ENCODE assay signal across 14 mouse cellular contexts in the genomic region with DNA sequence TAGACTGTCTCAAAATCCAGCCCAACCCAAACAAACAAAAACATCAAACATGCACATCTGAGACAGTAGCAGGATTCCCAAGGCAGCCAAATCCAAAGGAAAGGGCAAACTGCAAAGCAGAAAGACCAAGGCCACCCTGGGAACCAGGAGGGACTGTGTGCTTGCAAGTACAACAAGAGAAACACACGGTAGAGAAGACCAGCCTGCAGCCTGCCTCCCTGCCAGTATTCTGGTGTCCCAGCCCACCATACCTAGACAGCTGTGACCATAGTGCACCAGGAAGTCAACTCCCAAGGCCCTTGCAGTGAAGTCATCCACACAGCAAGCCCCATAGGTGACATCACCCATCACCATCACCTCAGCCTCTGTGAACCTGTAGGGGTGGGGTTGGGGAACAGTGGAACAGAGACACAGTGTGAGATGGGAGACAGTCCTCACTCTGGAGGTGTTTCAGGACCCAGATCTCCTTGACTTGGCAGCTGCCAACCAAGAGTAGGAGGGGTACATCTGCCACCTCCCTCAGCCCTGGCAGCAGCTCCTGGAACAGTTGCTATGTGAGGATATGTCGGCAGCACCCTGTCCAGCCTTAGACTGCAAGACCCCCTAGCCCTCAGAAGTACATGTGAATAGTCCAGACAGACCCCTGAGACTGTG. TPM values are rescaled to one million over a fixed set of nuclear protein-coding genes. Genes with fewer than 3 reads are reported as not detected.
DNase-seq lines count a peak whose midpoint lies in the region; ATAC-seq lines count a peak whose summit lies in the region.
"Had no signal": no experiment of that assay in that cellular context is flagged by ENCODE, and none has a peak within 500 bp of the region (broad histone marks: within the 10 kb centered on the region; RNA-seq: fewer than 3 reads in every experiment).

No protein-coding gene starts in this region.

- no peaks in the 10 kb centered on the region for H3K27me3 ChIP-seq in hindbrain, embryonic 14.5 days (ENCODE audit: control insufficient read depth, insufficient read depth, low read length)
- H3K27me3 ChIP-seq in hindbrain, embryonic 16.5 days (replicated peaks; ENCODE audit: control insufficient read depth, insufficient read depth, low read length), result no peaks in the 10 kb centered on the region
- no peaks in the 10 kb centered on the region for H3K27me3 ChIP-seq in neural tube, embryonic 13.5 days
- H3K27me3 ChIP-seq in neural tube, embryonic 15.5 days (replicated peaks), result no peaks in the 10 kb centered on the region
- H3K27me3 ChIP-seq: liver, embryonic 12.5 days; lung, embryonic 15.5 days had no signal

- no peak for ATAC-seq in hindbrain, embryonic 14.5 days (ENCODE audit: low FRiP score)
- no peak for ATAC-seq in hindbrain, embryonic 16.5 days
- no peak for ATAC-seq in neural tube, embryonic 13.5 days (ENCODE audit: low read depth)
- ATAC-seq in neural tube, embryonic 15.5 days (ENCODE audit: low FRiP score), result no peak
- no peak for ATAC-seq in inflammation-experienced regulatory T-cells, adult 6 months
- ATAC-seq: CD4-positive, CD25-positive, alpha-beta regulatory T cell, adult 4 months; intestine, embryonic 16.5 days; liver, embryonic 12.5 days had no signal

- no peaks in the 10 kb centered on the region for H3K9me3 ChIP-seq in hindbrain, embryonic 14.5 days (ENCODE audit: control insufficient read depth, low read length)
- H3K9me3 ChIP-seq in hindbrain, embryonic 16.5 days (ENCODE audit: control insufficient read depth, low read length), result no peaks in the 10 kb centered on the region
- H3K9me3 ChIP-seq in neural tube, embryonic 13.5 days, result no peaks in the 10 kb centered on the region
- no peaks in the 10 kb centered on the region for H3K9me3 ChIP-seq in neural tube, embryonic 15.5 days (replicated peaks)
- H3K9me3 ChIP-seq: liver, embryonic 12.5 days; lung, embryonic 15.5 days had no signal

- peaks cover 13% of the 10 kb centered on the region; the same call in 1 of the 2 replicates for H3K4me1 ChIP-seq in hindbrain, embryonic 14.5 days (replicated peaks; ENCODE audit: control insufficient read depth, insufficient read depth, low read length)
- peaks cover 10% of the 10 kb centered on the region; the same call in 1 of the 2 replicates for H3K4me1 ChIP-seq in hindbrain, embryonic 16.5 days (ENCODE audit: control insufficient read depth, insufficient read depth, low read depth, low read length)
- peaks cover 51% of the 10 kb centered on the region for H3K4me1 ChIP-seq in neural tube, embryonic 13.5 days (replicated peaks)
- peaks cover 29% of the 10 kb centered on the region for H3K4me1 ChIP-seq in neural tube, embryonic 15.5 days

- no peak overlapping the region for H3K4me2 ChIP-seq in hindbrain, embryonic 14.5 days (replicated peaks)
- H3K4me2 ChIP-seq in hindbrain, embryonic 16.5 days (ENCODE audit: low read length), result no peak overlapping the region
- no peak overlapping the region for H3K4me2 ChIP-seq in neural tube, embryonic 13.5 days
- no peak overlapping the region for H3K4me2 ChIP-seq in neural tube, embryonic 15.5 days
- H3K4me2 ChIP-seq: liver, embryonic 12.5 days; lung, embryonic 15.5 days had no signal

- WGBS in hindbrain, embryonic 14.5 days, result 78% methylated on average over 2 of the region's 2 CpGs
- WGBS in hindbrain, embryonic 16.5 days, result 64% methylated on average over 2 of the region's 2 CpGs
- WGBS in neural tube, embryonic 13.5 days, result 82% methylated on average over 2 of the region's 2 CpGs
- 82% methylated on average over 2 of the region's 2 CpGs for whole genome bisulfite sequencing in neural tube, embryonic 15.5 days

- H3K36me3 ChIP-seq in hindbrain, embryonic 14.5 days (replicated peaks; ENCODE audit: control insufficient read depth, insufficient read depth), result peaks cover 23% of the 10 kb centered on the region; the same call in 1 of the 2 replicates
- peaks cover 5% of the 10 kb centered on the region for H3K36me3 ChIP-seq in hindbrain, embryonic 16.5 days (ENCODE audit: control insufficient read depth, insufficient read depth, low read length)
- H3K36me3 ChIP-seq in neural tube, embryonic 13.5 days, result peaks cover 16% of the 10 kb centered on the region; the same call in 1 of the 2 replicates
- H3K36me3 ChIP-seq in neural tube, embryonic 15.5 days, result peaks cover 30% of the 10 kb centered on the region; the same call in 1 of the 2 replicates

- DNase-seq in hindbrain, embryonic 14.5 days (ENCODE audit: low spot score), result no peak
- DNase-seq in layer of hippocampus, postnatal 36 days, result peak; percentile 74 to 79
- no peak for DNase-seq in adipocyte (ENCODE audit: low spot score)
- DNase-seq: adrenal gland, postnatal 10 days; cerebellum, adult 8-10 months; gastrocnemius, postnatal 10 days had no signal

- 0 out of 2 replicates have a peak overlapping the region, but pooled peaks have one; percentile 20 for H3K9ac ChIP-seq in hindbrain, embryonic 14.5 days
- H3K9ac ChIP-seq in hindbrain, embryonic 16.5 days (ENCODE audit: low read depth, low read length), result no peak overlapping the region
- H3K9ac ChIP-seq in neural tube, embryonic 13.5 days, result 0 out of 2 replicates have a peak overlapping the region, but pooled peaks have one; percentile 34
- no peak overlapping the region for H3K9ac ChIP-seq in neural tube, embryonic 15.5 days (replicated peaks)
- H3K9ac ChIP-seq: liver, embryonic 12.5 days; lung, embryonic 15.5 days had no signal

- H3K27ac ChIP-seq in hindbrain, embryonic 14.5 days, result no peak overlapping the region
- H3K27ac ChIP-seq in hindbrain, embryonic 16.5 days (ENCODE audit: low read depth, low read length), result no peak overlapping the region
- H3K27ac ChIP-seq in neural tube, embryonic 13.5 days (replicated peaks), result peak overlapping the region; percentile 67
- no peak overlapping the region for H3K27ac ChIP-seq in neural tube, embryonic 15.5 days (replicated peaks)
- H3K27ac ChIP-seq: liver, embryonic 12.5 days; lung, embryonic 15.5 days had no signal

- H3K4me3 ChIP-seq in hindbrain, embryonic 14.5 days (replicated peaks; ENCODE audit: low read length), result no peak overlapping the region
- no peak overlapping the region for H3K4me3 ChIP-seq in hindbrain, embryonic 16.5 days (ENCODE audit: low read length)
- no peak overlapping the region for H3K4me3 ChIP-seq in neural tube, embryonic 13.5 days
- H3K4me3 ChIP-seq in neural tube, embryonic 15.5 days (replicated peaks), result no peak overlapping the region
- H3K4me3 ChIP-seq: liver, embryonic 12.5 days; lung, embryonic 15.5 days had no signal

RNA-seq across cellular contexts. Expression of a gene that starts 5.4 kb away (rescaled TPM):
- polyA plus RNA-seq in hindbrain, embryonic 14.5 days (2014; fragmentation: Nextera tagmentation; extraction: Ambion mirVana), result 17.4 and 20.3 TPM in 2 replicates
- polyA plus RNA-seq in hindbrain, embryonic 16.5 days (2015; fragmentation: Nextera tagmentation; extraction: Ambion mirVana), result 14.4 and 14.5 TPM in 2 replicates
- 18.6 and 20.5 TPM in 2 replicates for polyA plus RNA-seq in neural tube, embryonic 13.5 days (2015; fragmentation: Nextera tagmentation; extraction: Ambion mirVana)
- polyA plus RNA-seq in neural tube, embryonic 15.5 days (2015; fragmentation: Nextera tagmentation; extraction: Ambion mirVana), result 12.6 and 15.4 TPM in 2 replicates
- total RNA-seq in layer of hippocampus, postnatal 36 days (2021), result 10 to 100 TPM; 18.0 to 19.9 TPM
- polyA plus RNA-seq in inflammation-experienced regulatory T-cells, adult 6 months (2017; shearing (Covaris generic)), result 10 to 100 TPM; 27.9 to 36.4 (median 32.7) TPM

RNA-seq across cellular contexts. Expression of a gene that starts 7.0 kb away (rescaled TPM):
- 13.6 and 14.4 TPM in 2 replicates for polyA plus RNA-seq in hindbrain, embryonic 14.5 days (2014; fragmentation: Nextera tagmentation; extraction: Ambion mirVana)
- 15.4 and 15.7 TPM in 2 replicates for polyA plus RNA-seq in hindbrain, embryonic 16.5 days (2015; fragmentation: Nextera tagmentation; extraction: Ambion mirVana)
- 13.7 and 15.0 TPM in 2 replicates for polyA plus RNA-seq in neural tube, embryonic 13.5 days (2015; fragmentation: Nextera tagmentation; extraction: Ambion mirVana)
- 13.8 and 16.2 TPM in 2 replicates for polyA plus RNA-seq in neural tube, embryonic 15.5 days (2015; fragmentation: Nextera tagmentation; extraction: Ambion mirVana)
- 10 to 100 TPM; 33.4 to 33.9 TPM for total RNA-seq in layer of hippocampus, postnatal 36 days (2021)
- 10 to 100 TPM in 2 of 3 experiments, 1 to 10 TPM in 1; 4.0 to 15.3 (median 11.7) TPM for polyA plus RNA-seq in inflammation-experienced regulatory T-cells, adult 6 months (2017; shearing (Covaris generic))

RNA-seq across cellular contexts. Expression of a gene that starts 9.5 kb away (rescaled TPM):
- polyA plus RNA-seq in hindbrain, embryonic 14.5 days (2014; fragmentation: Nextera tagmentation; extraction: Ambion mirVana), result 8.5 and 10.3 TPM in 2 replicates
- 10.6 and 10.7 TPM in 2 replicates for polyA plus RNA-seq in hindbrain, embryonic 16.5 days (2015; fragmentation: Nextera tagmentation; extraction: Ambion mirVana)
- 12.4 and 16.5 TPM in 2 replicates for polyA plus RNA-seq in neural tube, embryonic 13.5 days (2015; fragmentation: Nextera tagmentation; extraction: Ambion mirVana)
- 12.6 and 13.7 TPM in 2 replicates for polyA plus RNA-seq in neural tube, embryonic 15.5 days (2015; fragmentation: Nextera tagmentation; extraction: Ambion mirVana)
- 100 to 1,000 TPM; 103 to 107 TPM for total RNA-seq in layer of hippocampus, postnatal 36 days (2021)
- polyA plus RNA-seq in inflammation-experienced regulatory T-cells, adult 6 months (2017; shearing (Covaris generic)), result 1 to 10 TPM; 1.3 to 2.5 (median 2.2) TPM

RNA-seq across cellular contexts. Expression of a gene that starts 14.7 kb away (rescaled TPM):
- 1.9 and 2.6 TPM in 2 replicates for polyA plus RNA-seq in hindbrain, embryonic 14.5 days (2014; fragmentation: Nextera tagmentation; extraction: Ambion mirVana)
- 1.9 and 2.2 TPM in 2 replicates for polyA plus RNA-seq in hindbrain, embryonic 16.5 days (2015; fragmentation: Nextera tagmentation; extraction: Ambion mirVana)
- 7.4 and 9.2 TPM in 2 replicates for polyA plus RNA-seq in neural tube, embryonic 13.5 days (2015; fragmentation: Nextera tagmentation; extraction: Ambion mirVana)
- 5.3 and 10.7 TPM in 2 replicates for polyA plus RNA-seq in neural tube, embryonic 15.5 days (2015; fragmentation: Nextera tagmentation; extraction: Ambion mirVana)
- 1 to 10 TPM; 2.8 to 3.6 TPM for total RNA-seq in layer of hippocampus, postnatal 36 days (2021)
- under 1 TPM; 0.21 to 0.50 (median 0.38) TPM for polyA plus RNA-seq in inflammation-experienced regulatory T-cells, adult 6 months (2017; shearing (Covaris generic))

Comparison
In these comparisons a context has a peak if more than half of its experiments do, and no peak if none do; other contexts are left out.
1. H3K9ac ChIP-seq: peak in hindbrain, embryonic 14.5 days (single experiment) and neural tube, embryonic 13.5 days (single experiment); none in hindbrain, embryonic 16.5 days (single experiment) and neural tube, embryonic 15.5 days (single experiment).
2. DNase-seq: peak in layer of hippocampus, postnatal 36 days (2 of 2); none in hindbrain, embryonic 14.5 days (single experiment) and adipocyte (single experiment).